Mouse (Mus musculus) embryonic facial prominence, embryonic 11.5 days (tissue): ENCODE results near the gene Emilin3. TPM values are rescaled to one million over a fixed set of nuclear protein-coding genes. Genes with fewer than 3 reads are reported as not detected.
"Not testable (repeated sequence)": the region's sequence is repeated elsewhere in the genome, so short reads cannot be mapped to it uniquely, and the experiment has no call there.

ENCODE experiments used
- ATAC-seq: fragments of 200-750 bp; cut with Nextera tagmentation; replicated peaks from 2 replicates; pipeline ENCODE4 v1.8.0; 2017; ENCODE audit warnings: low read depth; ENCODE audit not compliant: insufficient number of reproducible peaks, low FRiP score, low TSS enrichment
- DNase-seq: peaks from one replicate; pipeline ENCODE4 v3.0.0-alpha.2; 2015; ENCODE audit warnings: low spot score
- H3K27ac ChIP-seq: fragments of 300-500 bp; sonication (generic); replicated peaks from 2 replicates; pipeline ENCODE4 v1.5.1; 2014; ENCODE audit warnings: mild to moderate bottlenecking, low read depth, low read length, control low read depth
- H3K27me3 ChIP-seq: fragments of 300-500 bp; sonication (generic); 2 replicates; pipeline ENCODE4 v1.6.1; 2014; ENCODE audit warnings: mild to moderate bottlenecking, low read length, moderate library complexity, mixed read lengths; ENCODE audit not compliant: control insufficient read depth, insufficient read depth
- H3K36me3 ChIP-seq: fragments of 300-500 bp; sonication (generic); replicated peaks from 2 replicates; pipeline ENCODE4 v1.6.1; 2014; ENCODE audit warnings: low read depth, mild to moderate bottlenecking, low read length, moderate library complexity, mixed read lengths; ENCODE audit not compliant: control insufficient read depth, insufficient read depth
- H3K4me1 ChIP-seq: fragments of 300-500 bp; sonication (generic); 2 replicates; pipeline ENCODE4 v1.6.1; 2014; ENCODE audit warnings: low read length, mixed read lengths; ENCODE audit not compliant: control insufficient read depth, insufficient read depth
- H3K4me2 ChIP-seq: fragments of 300-500 bp; sonication (generic); 2 replicates; pipeline ENCODE4 v1.6.1; 2014; ENCODE audit warnings: low read depth, mild to moderate bottlenecking, control low read depth, low read length, moderate library complexity
- H3K4me3 ChIP-seq: fragments of 300-500 bp; sonication (generic); 2 replicates; pipeline ENCODE4 v1.5.1; 2014; ENCODE audit warnings: low read depth, low read length, control low read depth
- H3K9ac ChIP-seq: fragments of 300-500 bp; sonication (generic); replicated peaks from 2 replicates; pipeline ENCODE4 v1.6.1; 2014; ENCODE audit warnings: mild to moderate bottlenecking, control low read depth, low read length
- H3K9me3 ChIP-seq: fragments of 300-500 bp; sonication (generic); replicated peaks from 2 replicates; pipeline ENCODE4 v1.6.1; 2016; ENCODE audit warnings: mild to moderate bottlenecking, low read length, inconsistent platforms, mixed read lengths; ENCODE audit not compliant: control insufficient read depth
- WGBS: fragments of 180-500 bp; shearing (Covaris S2); extraction: QIAGEN DNeasy Blood & Tissue Kit; methylation state at CpG from one replicate; pipeline ENCODE4 v1.1.7; 2014; 5-methylcytosine and 5-hydroxymethylcytosine counted together
- polyA plus RNA-seq: library from polyadenylated mRNA; unstranded; fragments of >200 nt; fragmentation: Nextera tagmentation; extraction: Ambion mirVana; gene quantifications from 2 replicates; pipeline ENCODE4 v1.2.1, GENCODE M21; 2014

The Emilin3 gene
- polyA plus RNA-seq: 3.3 and 4.1 TPM in 2 replicates

DNA sequence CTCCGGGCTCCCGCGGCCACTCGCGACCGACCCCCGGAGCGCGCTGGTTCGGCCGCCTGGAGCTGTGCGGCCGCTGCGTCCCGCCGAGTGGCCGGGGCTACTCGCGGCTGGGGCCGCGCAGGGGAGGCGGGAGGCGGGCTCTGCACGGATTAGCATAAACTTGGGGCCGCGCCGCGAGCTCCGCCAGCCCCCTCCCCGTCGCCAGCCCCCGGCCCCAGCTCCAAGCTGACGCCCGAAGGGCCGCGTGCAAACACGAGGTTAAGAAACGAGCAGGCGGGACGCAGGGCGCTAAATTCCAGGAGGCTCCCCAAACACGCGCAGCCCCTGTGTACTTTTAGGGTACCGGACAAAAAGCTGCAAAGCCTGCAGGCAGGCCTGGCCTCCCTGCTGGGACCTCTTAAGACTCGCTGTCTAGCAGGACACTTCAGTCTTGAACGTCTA, at the start of gene Emilin3:
TSS of gene Emilin3 (minus strand) at position 98 of the 441 bp plus-strand sequence.
- H3K9ac ChIP-seq: peak within 1 kb of the TSS; percentile 73
- peak; percentile 66 for DNase-seq
- under 1% methylated on average over 46 of the region's 46 CpGs for WGBS
- H3K27ac ChIP-seq: no peak within 1 kb of the TSS
- no peaks in the 10 kb centered on the region for H3K36me3 ChIP-seq
- H3K4me3 ChIP-seq: peak within 1 kb of the TSS; percentile 56
- no peaks in the 10 kb centered on the region for H3K9me3 ChIP-seq
- peaks cover 19% of the 10 kb centered on the region for H3K27me3 ChIP-seq
- peak within 1 kb of the TSS; percentile 93 for H3K4me2 ChIP-seq
- ATAC-seq: peak; percentile 27; the same call in 1 of the 2 replicates
- peaks cover 3% of the 10 kb centered on the region; the same call in 1 of the 2 replicates for H3K4me1 ChIP-seq

DNA sequence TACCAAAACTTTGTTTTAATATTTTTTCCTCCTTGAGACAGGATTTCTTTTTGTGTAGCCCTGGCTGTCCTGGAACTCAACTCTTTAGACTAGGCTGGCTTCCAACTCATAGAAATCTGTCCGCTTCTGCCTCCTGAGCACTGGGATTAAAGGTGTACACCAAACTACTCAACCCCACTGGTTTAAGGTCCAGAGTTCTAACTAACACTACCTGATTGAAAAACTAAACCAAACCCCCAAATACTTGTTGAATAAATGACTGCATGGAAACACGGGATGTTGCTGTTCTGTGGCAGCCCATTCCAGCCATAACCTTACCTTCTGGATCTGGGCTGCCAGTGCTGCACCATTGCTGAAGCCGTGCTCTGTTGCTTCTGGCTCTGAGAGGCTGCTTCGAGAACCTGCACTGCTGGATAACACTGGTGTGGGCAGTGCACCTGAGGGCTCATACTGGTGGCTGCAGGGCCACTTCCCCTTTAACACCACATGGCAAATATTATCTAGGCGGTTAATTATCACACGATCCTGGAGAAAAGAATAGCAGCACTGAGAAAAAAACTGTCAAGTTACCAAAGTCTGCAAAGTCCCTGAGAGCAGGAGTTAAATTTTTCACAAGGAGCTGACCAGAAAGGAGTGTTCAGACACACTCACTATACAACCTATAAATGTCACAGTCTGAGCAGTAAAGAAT, 49.0 kb upstream of the Emilin3 start:
- Histone ChIP-seq H3K27ac (no peak overlapping the region), H3K4me1 (no peaks in the 10 kb centered on the region), H3K36me3 (peaks cover 8% of the 10 kb centered on the region), H3K9me3 (no peaks in the 10 kb centered on the region), H3K27me3 (no peaks in the 10 kb centered on the region), H3K9ac (no peak overlapping the region), H3K4me3 (no peak overlapping the region), H3K4me2 (no peak overlapping the region)
- ATAC-seq: no peak
- DNase-seq: no peak
- 84% methylated on average over 6 of the region's 6 CpGs for WGBS

DNA sequence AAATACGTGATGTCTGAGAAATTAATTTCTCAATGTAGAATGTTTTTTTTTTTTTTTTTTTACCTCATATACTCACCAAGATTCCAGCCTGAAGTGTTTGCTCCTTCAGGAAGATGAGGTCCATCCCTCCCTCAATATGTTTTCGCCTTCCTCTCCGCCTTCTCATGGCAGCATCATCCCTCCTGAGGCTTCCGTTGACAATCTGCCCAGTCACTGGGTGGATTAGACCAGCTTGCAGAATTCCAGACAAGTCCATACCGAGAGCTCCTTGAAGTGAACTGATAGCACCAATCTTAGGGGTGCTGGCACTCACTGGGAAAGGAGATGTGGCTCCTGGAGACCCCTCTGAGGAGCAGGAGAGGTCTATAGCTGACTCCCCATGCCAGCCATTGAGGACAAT, 47.8 kb upstream of the Emilin3 start:
- WGBS: 95% methylated on average over 5 of the region's 5 CpGs

DNA sequence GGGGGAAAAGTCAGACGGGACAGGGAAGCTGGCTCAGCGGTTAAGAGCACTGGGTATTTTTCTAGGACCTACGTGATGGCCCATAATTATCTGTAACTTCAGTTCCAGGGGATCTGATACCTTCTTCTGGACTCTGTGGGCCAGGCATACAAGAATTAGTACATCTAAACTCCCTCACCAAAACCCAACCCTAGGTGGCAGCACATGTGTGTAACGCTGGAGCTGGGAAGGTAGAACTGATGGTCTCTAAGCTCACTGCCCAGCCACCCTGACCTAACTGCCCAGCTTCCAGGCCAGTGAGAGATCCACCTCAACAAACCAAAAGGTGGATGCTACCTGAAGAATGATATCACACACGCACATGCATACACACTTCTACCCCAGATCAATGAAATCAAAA, 46.6 kb upstream of the Emilin3 start:
- Histone ChIP-seq H3K36me3 (peaks cover 4% of the 10 kb centered on the region; the same call in 1 of the 2 replicates), H3K4me1 (no peaks in the 10 kb centered on the region), H3K27ac (no peak overlapping the region), H3K27me3 (no peaks in the 10 kb centered on the region), H3K9me3 (no peaks in the 10 kb centered on the region), H3K4me3 (no peak overlapping the region), H3K4me2 (no peak overlapping the region), H3K9ac (no peak overlapping the region)
- ATAC-seq: no peak
- WGBS: 88% methylated on average over 5 of the region's 5 CpGs
- DNase-seq: no peak

More for the DNA sequence above, 47.8 kb upstream of the Emilin3 start:
- no peak for ATAC-seq
- Histone ChIP-seq H3K4me3 (no peak overlapping the region), H3K4me2 (no peak overlapping the region), H3K27me3 (no peaks in the 10 kb centered on the region), H3K9ac (no peak overlapping the region), H3K4me1 (no peaks in the 10 kb centered on the region), H3K36me3 (peaks cover 5% of the 10 kb centered on the region), H3K9me3 (no peaks in the 10 kb centered on the region), H3K27ac (no peak overlapping the region)
- no peak for DNase-seq

DNA sequence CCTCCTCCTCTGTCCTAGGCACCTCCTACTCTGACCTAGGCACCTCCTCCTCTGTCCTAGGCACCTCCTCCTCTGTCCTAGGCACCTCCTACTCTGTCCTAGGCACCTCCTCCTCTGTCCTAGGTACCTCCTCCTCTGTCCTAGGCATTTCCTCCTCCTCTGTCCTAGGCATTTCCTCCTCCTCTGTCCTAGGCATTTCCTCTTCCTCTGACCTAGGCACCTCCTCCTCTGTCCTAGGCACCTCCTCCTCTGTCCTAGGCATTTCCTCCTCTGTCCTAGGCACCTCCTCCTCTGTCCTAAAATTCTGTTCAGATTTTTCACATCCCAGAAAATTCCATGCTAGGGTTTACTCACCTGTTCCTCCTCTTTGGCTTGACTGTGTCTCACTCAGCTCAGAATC, 45.7 kb upstream of the Emilin3 start:
- not testable (repeated sequence) for H3K9ac ChIP-seq, H3K9me3 ChIP-seq, H3K27me3 ChIP-seq, H3K4me1 ChIP-seq, H3K4me2 ChIP-seq, ATAC-seq, DNase-seq, H3K36me3 ChIP-seq, H3K27ac ChIP-seq, H3K4me3 ChIP-seq

DNA sequence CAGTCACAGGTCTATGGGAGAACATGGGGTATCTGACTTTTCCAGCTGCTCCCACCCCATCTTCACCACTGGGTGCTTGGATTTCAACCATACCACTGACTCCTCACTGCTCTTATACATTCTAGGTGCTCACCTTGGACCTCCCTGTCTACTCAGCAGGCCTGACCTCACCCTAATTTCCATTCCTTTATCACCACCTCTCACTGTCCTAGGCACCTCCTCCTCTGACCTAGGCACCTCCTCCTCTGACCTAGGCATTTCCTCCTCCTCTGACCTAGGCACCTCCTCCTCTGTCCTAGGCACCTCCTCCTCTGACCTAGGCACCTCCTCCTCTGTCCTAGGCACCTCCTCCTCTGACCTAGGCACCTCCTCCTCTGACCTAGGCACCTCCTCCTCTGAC, 45.2 kb upstream of the Emilin3 start:
- not testable (repeated sequence) for H3K9ac ChIP-seq, H3K9me3 ChIP-seq, DNase-seq, H3K27me3 ChIP-seq, H3K4me2 ChIP-seq, H3K27ac ChIP-seq, ATAC-seq, H3K4me3 ChIP-seq, H3K4me1 ChIP-seq, H3K36me3 ChIP-seq

DNA sequence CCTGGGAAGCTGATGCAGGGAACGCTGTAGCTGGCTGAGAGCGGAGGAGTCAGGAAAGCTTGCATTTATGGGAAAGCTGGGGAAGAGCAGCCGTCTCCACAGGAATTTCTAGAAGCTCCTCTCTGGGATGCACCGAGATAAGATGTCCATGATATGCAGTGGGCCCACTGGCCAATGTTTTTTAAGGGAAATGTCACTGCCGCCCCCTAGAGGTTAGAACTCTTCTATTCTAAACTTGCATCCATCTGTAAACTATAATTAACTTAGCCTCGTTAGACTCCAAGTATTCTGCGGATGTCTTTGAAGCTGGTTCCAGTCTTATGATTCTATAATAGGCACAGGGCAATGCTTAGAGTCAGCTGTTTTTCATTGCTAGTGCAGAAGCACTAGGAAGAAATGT, 43.2 kb upstream of the Emilin3 start:
- Histone ChIP-seq H3K36me3 (peaks cover 9% of the 10 kb centered on the region; the same call in 1 of the 2 replicates), H3K9ac (no peak overlapping the region), H3K27ac (no peak overlapping the region), H3K27me3 (no peaks in the 10 kb centered on the region), H3K4me3 (no peak overlapping the region), H3K4me2 (no peak overlapping the region), H3K4me1 (no peaks in the 10 kb centered on the region), H3K9me3 (no peaks in the 10 kb centered on the region)
- peak; percentile 61 for DNase-seq
- ATAC-seq: no peak
- 76% methylated on average over 7 of the region's 7 CpGs for WGBS

DNA sequence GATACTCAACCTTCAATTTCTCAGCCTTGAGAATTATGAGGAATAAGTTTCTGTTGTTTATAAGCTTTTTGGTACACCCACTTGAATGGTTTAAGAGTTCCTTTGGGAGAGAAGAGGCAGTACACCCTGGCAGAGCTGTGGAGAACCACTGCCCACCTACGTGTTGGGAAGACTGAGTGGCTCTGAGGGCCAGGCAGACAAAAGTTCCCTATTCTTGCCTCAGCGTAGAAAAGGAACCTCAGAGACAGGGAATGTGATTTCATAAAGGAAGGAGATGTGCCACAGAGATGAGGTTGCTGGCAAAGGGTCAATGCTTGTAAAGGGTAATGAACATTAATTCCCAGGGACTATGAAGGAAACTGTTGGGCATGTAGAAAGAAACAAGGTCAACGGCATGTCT, 42.4 kb upstream of the Emilin3 start:
- ATAC-seq: no peak
- 86% methylated on average over 3 of the region's 3 CpGs for WGBS
- Histone ChIP-seq H3K9ac (no peak overlapping the region), H3K4me1 (no peaks in the 10 kb centered on the region), H3K4me3 (no peak overlapping the region), H3K27me3 (no peaks in the 10 kb centered on the region), H3K4me2 (no peak overlapping the region), H3K27ac (no peak overlapping the region), H3K36me3 (peaks cover 10% of the 10 kb centered on the region), H3K9me3 (no peaks in the 10 kb centered on the region)
- DNase-seq: no peak
